Mouse (Mus musculus) kidney, adult 2 months (tissue): ENCODE results near the gene Chmp1a. TPM values are rescaled to one million over a fixed set of nuclear protein-coding genes. Genes with fewer than 3 reads are reported as not detected.
"Not testable (repeated sequence)": the region's sequence is repeated elsewhere in the genome, so short reads cannot be mapped to it uniquely, and the experiment has no call there.

Experiments used
- DNase-seq: peaks from one replicate; pipeline ENCODE4 v3.0.0; 2021
- H3K27ac ChIP-seq: fragments of 200-500 bp; 2 replicates; pipeline ENCODE4 v1.5.1; 2012; ENCODE audit warnings: low read depth, low read length, control low read depth, inconsistent platforms; ENCODE audit not compliant: insufficient read depth
- H3K27me3 ChIP-seq: fragments of 200-500 bp; replicated peaks from 2 replicates; pipeline ENCODE4 v1.6.1; 2012; ENCODE audit warnings: mild to moderate bottlenecking, moderate library complexity, low read length, inconsistent platforms; ENCODE audit not compliant: control insufficient read depth, insufficient read depth
- H3K36me3 ChIP-seq: fragments of 200-500 bp; 2 replicates; pipeline ENCODE4 v1.6.1; 2012; ENCODE audit warnings: mild to moderate bottlenecking, moderate library complexity, low read length, inconsistent platforms; ENCODE audit not compliant: control insufficient read depth, insufficient read depth
- H3K4me1 ChIP-seq: fragments of 200-500 bp; 2 replicates; pipeline ENCODE4 v1.6.1; 2011; ENCODE audit warnings: low read length; ENCODE audit not compliant: control insufficient read depth, insufficient read depth
- H3K4me3 ChIP-seq: fragments of 200-500 bp; 2 replicates; pipeline ENCODE4 v1.5.1; 2011; ENCODE audit warnings: mild to moderate bottlenecking, low read depth, low read length, control low read depth; ENCODE audit not compliant: insufficient read depth
- CTCF ChIP-seq: fragments of 200-500 bp; conservative IDR thresholded peaks from 2 replicates; pipeline ENCODE4 v1.5.1; 2011; ENCODE audit warnings: low read depth, mild to moderate bottlenecking, control low read depth, low read length, moderate library complexity, mixed read lengths; ENCODE audit not compliant: insufficient read depth, insufficient read length
- POLR2A ChIP-seq: fragments of 200-500 bp; IDR thresholded peaks from one replicate; pipeline ENCODE4 v1.6.1; 2011; ENCODE audit warnings: low read depth, low read length, control low read depth
- WGBS: fragments of 180-500 bp; shearing (Covaris S2); methylation state at CpG from one replicate; pipeline ENCODE4 v1.1.7; 2018; 5-methylcytosine and 5-hydroxymethylcytosine counted together
- polyA plus RNA-seq: library from polyadenylated mRNA; depleted of rRNA; stranded (reverse); fragments of >200 nt; gene quantifications from 2 replicates; pipeline ENCODE4 v1.2.3, GENCODE M21; 2012

Chmp1a gene
- polyA plus RNA-seq, 1 experiment = 99.6 TPM

DNA sequence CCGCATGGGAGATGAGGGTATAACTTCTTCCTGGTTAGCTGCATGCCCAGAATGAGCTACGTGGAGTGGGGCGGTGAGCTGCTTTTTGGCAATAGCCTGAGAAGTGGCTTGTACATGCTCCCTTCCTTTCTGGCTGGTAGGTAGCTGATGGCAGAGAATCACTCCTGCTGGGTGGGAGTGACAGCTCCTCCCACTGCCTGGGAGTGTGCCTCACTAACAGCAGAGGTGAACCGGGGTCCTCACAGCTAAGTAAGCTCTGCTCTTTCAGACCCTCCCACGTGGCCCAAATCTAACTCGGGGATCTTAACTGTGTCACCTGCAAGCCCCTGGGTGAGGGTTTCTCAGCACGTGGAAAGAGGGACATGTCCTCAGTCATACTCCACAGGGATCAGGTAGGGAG lies 20.0 kb upstream of the Chmp1a start:
- no peak for DNase-seq
- 34% methylated on average over 7 of the region's 7 CpGs for WGBS
- Histone ChIP-seq H3K27ac (no peak overlapping the region), H3K4me1 (peaks cover 4% of the 10 kb centered on the region), H3K27me3 (no peaks in the 10 kb centered on the region), H3K36me3 (no peaks in the 10 kb centered on the region), H3K4me3 (no peak overlapping the region)
- no peak for TF ChIP-seq POLR2A
- TF ChIP-seq CTCF = no peak

DNA sequence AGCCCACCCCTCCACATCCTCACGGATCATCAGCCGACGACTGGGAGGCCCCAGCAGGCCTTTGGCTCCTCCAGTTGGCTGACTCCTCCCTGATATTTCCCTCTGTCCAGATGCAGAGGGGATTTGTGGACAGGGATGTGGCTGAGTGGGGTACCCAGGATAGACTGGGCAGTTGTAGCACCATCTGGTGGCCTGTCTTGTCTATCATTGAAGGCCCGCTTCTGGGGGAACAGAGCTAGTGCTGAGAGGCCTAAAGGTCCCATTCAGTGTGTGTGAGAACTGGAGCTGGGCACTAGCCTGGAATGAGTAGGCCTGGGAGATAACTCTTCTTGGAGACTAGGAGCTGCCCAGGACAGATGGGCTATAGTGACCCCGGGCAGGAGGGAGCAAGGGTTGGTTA lies 19.2 kb upstream of the Chmp1a start:
- Histone ChIP-seq H3K4me3 (no peak overlapping the region), H3K27ac (no peak overlapping the region), H3K4me1 (peaks cover 4% of the 10 kb centered on the region), H3K36me3 (no peaks in the 10 kb centered on the region), H3K27me3 (no peaks in the 10 kb centered on the region)
- DNase-seq = peak; percentile 23
- peak; percentile 38 for TF ChIP-seq CTCF
- no peak for TF ChIP-seq POLR2A
- WGBS = 46% methylated on average over 5 of the region's 5 CpGs

DNA sequence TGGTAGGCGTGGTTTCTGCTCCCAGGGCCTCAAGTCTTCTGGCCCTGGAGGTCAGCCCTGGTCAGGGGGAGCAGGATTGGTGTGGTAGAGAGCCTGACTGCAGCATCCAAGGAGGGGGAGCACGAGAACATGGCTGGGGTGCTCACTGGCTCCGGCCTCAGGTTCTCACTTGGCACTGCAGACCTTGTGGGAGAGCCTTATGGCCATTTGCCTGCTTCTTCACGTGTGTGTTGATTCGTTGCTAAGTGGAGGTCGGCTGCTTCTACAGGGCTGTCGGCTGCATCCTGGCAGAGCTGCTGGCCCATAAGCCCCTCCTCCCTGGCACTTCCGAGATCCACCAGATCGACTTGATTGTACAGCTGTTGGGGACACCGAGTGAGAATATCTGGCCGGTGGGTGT lies 17.8 kb upstream of the Chmp1a start:
- H3K4me1 ChIP-seq, H3K36me3 ChIP-seq, H3K4me3 ChIP-seq, DNase-seq, H3K27me3 ChIP-seq, H3K27ac ChIP-seq: not testable (repeated sequence)
- 83% methylated on average over 11 of the region's 11 CpGs for WGBS

DNA sequence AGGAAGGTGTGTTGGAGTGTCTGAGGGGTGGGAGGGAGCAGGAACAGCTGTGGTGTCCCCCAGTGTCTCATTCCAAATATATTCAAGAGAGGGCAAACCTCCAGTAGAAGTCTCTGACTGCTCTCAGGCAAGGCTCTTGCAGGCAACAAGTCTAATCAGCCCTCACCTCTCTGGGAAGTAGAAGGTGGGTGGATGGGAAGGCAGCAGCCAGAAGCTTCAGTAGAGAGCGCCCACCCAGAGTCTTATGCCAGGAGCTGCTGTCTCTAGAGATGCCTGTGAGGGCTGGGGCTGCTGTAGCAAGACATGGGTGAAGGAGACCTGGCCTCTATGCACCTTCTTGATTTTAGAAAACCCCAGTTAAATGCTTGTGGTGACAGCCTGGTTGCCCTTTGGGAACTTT lies 15.9 kb upstream of the Chmp1a start:
- Histone ChIP-seq H3K4me3 (no peak overlapping the region), H3K27ac (no peak overlapping the region), H3K27me3 (no peaks in the 10 kb centered on the region), H3K4me1 (peaks cover 8% of the 10 kb centered on the region; the same call in 1 of the 2 replicates), H3K36me3 (no peaks in the 10 kb centered on the region)
- TF ChIP-seq CTCF = no peak
- no peak for TF ChIP-seq POLR2A
- DNase-seq = no peak
- 97% methylated on average over 1 of the region's 1 CpGs for WGBS

DNA sequence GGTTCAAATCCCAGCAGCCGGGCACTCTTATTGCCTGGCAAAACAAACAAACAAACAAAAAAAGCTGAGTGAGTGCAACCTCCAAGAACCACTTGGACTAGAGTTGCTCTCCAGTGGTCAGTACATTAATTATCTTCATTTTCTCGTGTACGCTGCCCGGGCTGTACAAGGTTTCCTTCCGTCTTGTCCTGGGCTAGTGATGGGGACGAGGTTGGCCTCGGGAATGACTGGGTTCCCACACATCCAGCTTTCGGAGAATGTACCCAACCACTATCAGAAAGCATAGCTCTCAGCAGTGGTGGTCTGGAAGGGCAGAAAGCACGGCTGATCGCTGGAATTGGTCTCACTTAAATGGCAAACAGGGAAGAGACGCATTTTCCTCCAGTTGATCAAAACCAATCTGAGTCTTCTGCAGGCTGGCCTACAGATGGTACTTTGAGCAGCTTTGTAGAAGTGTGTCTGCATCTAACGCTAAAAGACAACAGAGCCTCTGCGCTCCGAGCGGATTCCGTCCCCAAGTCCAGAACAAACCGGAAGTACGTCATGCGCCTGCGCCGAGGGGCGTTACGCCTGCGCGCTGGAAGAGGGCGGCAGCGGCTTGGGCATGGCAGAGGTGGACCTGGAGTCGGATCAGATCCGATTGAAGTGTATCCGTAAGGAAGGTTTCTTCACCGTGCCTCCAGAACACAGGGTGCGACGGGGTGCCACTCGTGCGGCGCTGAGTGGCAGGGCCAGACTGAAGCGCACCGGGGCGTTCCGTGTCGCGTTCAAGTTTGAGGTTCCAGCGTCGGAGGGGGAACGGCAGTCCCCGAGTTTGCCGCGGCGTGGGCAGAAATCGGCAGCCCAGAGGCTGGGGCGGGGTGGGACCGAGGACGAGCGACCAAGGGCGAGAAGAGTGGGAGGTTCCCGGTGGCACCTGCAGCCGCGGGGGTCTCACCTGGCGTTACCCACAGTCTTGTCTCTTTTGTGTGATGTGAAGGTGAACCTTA lies 12.0 kb upstream of the Chmp1a start, which contains the start of gene Cdk10:
Gene Cdk10, plus strand, starts transcription at position 565 of the 989 bp plus-strand sequence.
- Histone ChIP-seq H3K36me3 (no peaks in the 10 kb centered on the region), H3K4me3 (peak within 1 kb of the TSS; percentile 81), H3K27ac (peak within 1 kb of the TSS; percentile 91), H3K27me3 (no peaks in the 10 kb centered on the region), H3K4me1 (peaks cover 8% of the 10 kb centered on the region; the same call in 1 of the 2 replicates)
- DNase-seq = peak; percentile 96
- TF ChIP-seq POLR2A (peak; percentile 96), CTCF (0 out of 2 replicates have a peak, but pooled peaks have one; percentile 12)
- 1% methylated on average over 59 of the region's 59 CpGs for WGBS

DNA sequence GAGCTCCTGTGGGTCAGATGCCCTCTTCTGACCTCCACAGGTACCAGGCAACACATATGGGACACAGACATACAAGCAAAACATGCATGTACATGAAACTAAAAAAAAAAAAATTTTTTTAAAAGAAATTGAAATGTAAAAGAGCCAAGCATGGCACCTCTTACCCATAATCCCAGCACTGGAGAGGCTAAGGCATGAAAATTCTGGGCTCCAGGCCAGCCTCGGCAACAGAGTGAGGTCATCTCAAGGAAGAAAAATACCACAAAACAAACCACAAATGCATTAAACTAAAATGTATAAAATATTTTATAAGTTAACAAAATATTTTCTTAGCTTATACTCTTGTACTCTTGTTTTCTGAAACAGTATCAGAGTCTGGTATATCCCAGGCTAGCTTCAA lies 8.4 kb upstream of the Chmp1a start:
- TF ChIP-seq CTCF (no peak), POLR2A (no peak)

DNA sequence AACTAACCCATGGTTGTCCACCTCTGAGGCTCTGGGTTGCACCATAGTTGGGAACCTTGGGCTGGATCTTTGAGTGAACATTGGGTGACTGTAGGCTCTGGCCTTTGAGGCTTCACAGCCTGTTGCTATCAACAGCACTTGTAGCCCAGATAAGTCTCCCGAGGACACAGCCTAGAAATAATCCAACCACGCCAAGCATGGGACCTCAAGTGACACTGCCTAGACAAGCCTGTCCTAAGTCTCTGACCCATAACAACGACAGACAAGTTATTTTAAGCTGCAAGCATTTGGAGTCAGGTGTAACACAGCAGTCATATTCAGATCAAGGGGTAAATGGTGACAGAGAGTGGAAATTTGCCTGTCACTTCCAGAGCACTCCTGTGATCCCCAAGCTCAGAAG lies 2.9 kb upstream of the Chmp1a start:
- 64% methylated on average over 3 of the region's 3 CpGs for WGBS
- no peak for DNase-seq
- no peaks in the 10 kb centered on the region for H3K27me3 ChIP-seq
- H3K4me1 ChIP-seq = peaks cover 12% of the 10 kb centered on the region; the same call in 1 of the 2 replicates
- no peak overlapping the region for H3K27ac ChIP-seq
- no peaks in the 10 kb centered on the region for H3K36me3 ChIP-seq
- H3K4me3 ChIP-seq = no peak overlapping the region
- no peak for TF ChIP-seq POLR2A
- TF ChIP-seq CTCF = no peak

More for the DNA sequence above, 8.4 kb upstream of the Chmp1a start:
- H3K4me1 ChIP-seq = peaks cover 8% of the 10 kb centered on the region; the same call in 1 of the 2 replicates
- DNase-seq = no peak
- no peaks in the 10 kb centered on the region for H3K27me3 ChIP-seq
- H3K27ac ChIP-seq = no peak overlapping the region
- H3K36me3 ChIP-seq = no peaks in the 10 kb centered on the region
- no peak overlapping the region for H3K4me3 ChIP-seq
- 34% methylated on average over 1 of the region's 1 CpGs for WGBS
